Mouse (Mus musculus): Measurements from ENCODE around the gene Stpg4. TPM values are rescaled to one million over a fixed set of nuclear protein-coding genes. Genes with fewer than 3 reads are reported as not detected.

Gene Stpg4
- not detected in 2 replicates for polyA plus RNA-seq (2012; rRNA removed)

GRCm38 (mm10) chr17:87427511-87427910 lies at the start of gene Stpg4:
Stpg4 (minus strand) TSS chr17:87427741.

GRCm38 (mm10) chr17:87446767-87447611 lies 19.4 kb upstream of the Stpg4 start, which contains the start of gene Calm2:
Calm2 (minus strand) TSS chr17:87446935.

Other genes starting within 250 kb of the Stpg4 start
- 69.9 and 85.3 TPM in 2 replicates for gene Mcfd2, start 161.8 kb downstream of the Stpg4 start, polyA plus RNA-seq (2012; rRNA removed)
- gene Ttc7, start 144.9 kb downstream of the Stpg4 start, polyA plus RNA-seq (2012; rRNA removed): 73.7 and 128 TPM in 2 replicates
- gene Calm2, start 19.2 kb upstream of the Stpg4 start, polyA plus RNA-seq (2012; rRNA removed): 28.9 and 30.5 TPM in 2 replicates
- gene Epcam, start 208.2 kb upstream of the Stpg4 start, polyA plus RNA-seq (2012; rRNA removed): 1,013 and 1,027 TPM in 2 replicates
- gene Msh2, start 244.6 kb upstream of the Stpg4 start, polyA plus RNA-seq (2012; rRNA removed): 4.8 and 6.6 TPM in 2 replicates

Measured in colon, adult 2 months (tissue).